Mouse (Mus musculus) stomach, embryonic 14.5 days (tissue): ENCODE measurements around the gene Nlrp4c. TPM values are rescaled to one million over a fixed set of nuclear protein-coding genes. Genes with fewer than 3 reads are reported as not detected.
A peak's percentile ranks its signal among the peaks of the same experiment; 100 is the strongest.
"Not testable (repeated sequence)": the region's sequence is repeated elsewhere in the genome, so short reads cannot be mapped to it uniquely, and the experiment has no call there.

Experiments
- ATAC-seq: fragments of 200-750 bp; cut with Nextera tagmentation; 2 replicates; pipeline ENCODE4 v1.8.0; 2017; ENCODE audit warnings: low read depth, moderate TSS enrichment; ENCODE audit not compliant: insufficient number of reproducible peaks, insufficient read depth, low FRiP score
- H3K27ac ChIP-seq: fragments of 300-500 bp; sonication (generic); 2 replicates; pipeline ENCODE4 v1.5.1; 2014; ENCODE audit warnings: mild to moderate bottlenecking, low read length, moderate library complexity, mixed read lengths
- H3K27me3 ChIP-seq: fragments of 300-500 bp; sonication (generic); 2 replicates; pipeline ENCODE4 v1.6.1; 2014; ENCODE audit warnings: low read length, control low read depth, mixed read lengths; ENCODE audit not compliant: control insufficient read depth, insufficient read depth
- H3K36me3 ChIP-seq: fragments of 300-500 bp; sonication (generic); 2 replicates; pipeline ENCODE4 v1.6.1; 2014; ENCODE audit warnings: mild to moderate bottlenecking, control low read depth, low read length, moderate library complexity, mixed read lengths; ENCODE audit not compliant: control insufficient read depth, insufficient read depth
- H3K4me1 ChIP-seq: fragments of 300-500 bp; sonication (generic); 2 replicates; pipeline ENCODE4 v1.6.1; 2014; ENCODE audit warnings: low read length, control low read depth, mixed read lengths; ENCODE audit not compliant: control insufficient read depth, insufficient read depth
- H3K4me2 ChIP-seq: fragments of 300-500 bp; sonication (generic); replicated peaks from 2 replicates; pipeline ENCODE4 v1.6.1; 2014; ENCODE audit warnings: low read depth, low read length, control low read depth
- H3K4me3 ChIP-seq: fragments of 300-500 bp; sonication (generic); 2 replicates; pipeline ENCODE4 v1.5.1; 2014; ENCODE audit warnings: low read depth, low read length, control low read depth
- H3K9ac ChIP-seq: fragments of 300-500 bp; sonication (generic); replicated peaks from 2 replicates; pipeline ENCODE4 v1.6.1; 2014; ENCODE audit warnings: low read depth, mild to moderate bottlenecking, control low read depth, low read length, moderate library complexity, mixed read lengths
- H3K9me3 ChIP-seq: fragments of 300-500 bp; sonication (generic); 2 replicates; pipeline ENCODE4 v1.6.1; 2016; ENCODE audit warnings: low read depth, low read length, control low read depth; ENCODE audit not compliant: control insufficient read depth
- WGBS: fragments of 180-500 bp; shearing (Covaris S2); extraction: QIAGEN DNeasy Blood & Tissue Kit; methylation state at CpG from one replicate; pipeline ENCODE4 v1.1.7; 2014; 5-methylcytosine and 5-hydroxymethylcytosine counted together
- polyA plus RNA-seq: library from polyadenylated mRNA; unstranded; fragments of >200 nt; fragmentation: Nextera tagmentation; extraction: Ambion mirVana; gene quantifications from 2 replicates; pipeline ENCODE4 v1.2.1, GENCODE M21; 2014

Gene Nlrp4c
- not detected in 2 replicates for polyA plus RNA-seq

- Histone ChIP-seq H3K4me3 (no peak within 1 kb of the TSS), H3K27me3 (no peaks in the 10 kb centered on the region), H3K36me3 (no peaks in the 10 kb centered on the region), H3K4me2 (no peak within 1 kb of the TSS), H3K27ac (no peak within 1 kb of the TSS), H3K9ac (no peak within 1 kb of the TSS), H3K4me1 (no peaks in the 10 kb centered on the region), H3K9me3 (no peaks in the 10 kb centered on the region)
- WGBS: 85% methylated on average over 11 of the region's 11 CpGs
- ATAC-seq: no peak
Observed at GRCm38 (mm10) chr7:6044861-6045260, at the start of gene Nlrp4c. Gene Nlrp4c (plus strand): TSS chr7:6045161.

- H3K4me1 ChIP-seq: no peaks in the 10 kb centered on the region
- H3K27me3 ChIP-seq: no peaks in the 10 kb centered on the region
- no peak within 1 kb of the TSS for H3K9ac ChIP-seq
- no peaks in the 10 kb centered on the region for H3K36me3 ChIP-seq
- H3K4me2 ChIP-seq: no peak within 1 kb of the TSS
- no peak within 1 kb of the TSS for H3K27ac ChIP-seq
- no peaks in the 10 kb centered on the region for H3K9me3 ChIP-seq
- no peak within 1 kb of the TSS for H3K4me3 ChIP-seq
- 89% methylated on average over 1 of the region's 1 CpGs for WGBS
- ATAC-seq: no peak
Observed at GRCm38 (mm10) chr7:6010910-6011309, 34.1 kb upstream of the Nlrp4c start, which contains the start of gene Vmn1r65. Gene Vmn1r65 (minus strand): TSS chr7:6011010.

GRCm38 (mm10) chr7:6119501-6119900 is 74.5 kb downstream of the Nlrp4c start:
- Histone ChIP-seq H3K9ac (no peak overlapping the region), H3K9me3 (no peaks in the 10 kb centered on the region), H3K4me1 (no peaks in the 10 kb centered on the region), H3K27me3 (no peaks in the 10 kb centered on the region), H3K4me3 (no peak overlapping the region), H3K27ac (no peak overlapping the region), H3K36me3 (no peaks in the 10 kb centered on the region), H3K4me2 (no peak overlapping the region)
- no peak for ATAC-seq
- 70% methylated on average over 3 of the region's 3 CpGs for WGBS

- H3K9ac ChIP-seq, H3K27me3 ChIP-seq, ATAC-seq, H3K4me2 ChIP-seq, H3K4me1 ChIP-seq, H3K9me3 ChIP-seq, H3K27ac ChIP-seq, H3K36me3 ChIP-seq, H3K4me3 ChIP-seq: not testable (repeated sequence)
- WGBS: 78% methylated on average over 2 of the region's 2 CpGs
Observed at GRCm38 (mm10) chr7:6120104-6120503, 75.1 kb downstream of the Nlrp4c start.

- not testable (repeated sequence) for H3K9ac ChIP-seq, H3K36me3 ChIP-seq, H3K9me3 ChIP-seq, H3K27ac ChIP-seq, H3K27me3 ChIP-seq, ATAC-seq, H3K4me3 ChIP-seq, H3K4me1 ChIP-seq, H3K4me2 ChIP-seq
- WGBS: 77% methylated on average over 1 of the region's 1 CpGs
Observed at GRCm38 (mm10) chr7:6121128-6121527, 76.2 kb downstream of the Nlrp4c start.

- Histone ChIP-seq H3K27ac (no peak overlapping the region), H3K9me3 (peaks cover 3% of the 10 kb centered on the region; the same call in 1 of the 2 replicates), H3K4me2 (no peak overlapping the region), H3K27me3 (no peaks in the 10 kb centered on the region), H3K9ac (no peak overlapping the region), H3K36me3 (peaks cover 3% of the 10 kb centered on the region), H3K4me3 (no peak overlapping the region), H3K4me1 (no peaks in the 10 kb centered on the region)
- 36% methylated on average over 7 of the region's 7 CpGs for WGBS
- peak; percentile 59 for ATAC-seq
Observed at GRCm38 (mm10) chr7:6126690-6127448, 81.9 kb downstream of the Nlrp4c start.

- no peak overlapping the region for H3K9ac ChIP-seq
- WGBS: 35% methylated on average over 4 of the region's 4 CpGs
- no peak for ATAC-seq
Observed at GRCm38 (mm10) chr7:6130346-6130745, 85.4 kb downstream of the Nlrp4c start.

GRCm38 (mm10) chr7:6132646-6133045 is 87.7 kb downstream of the Nlrp4c start:
- Histone ChIP-seq H3K9ac (no peak overlapping the region), H3K4me3 (no peak overlapping the region), H3K27me3 (no peaks in the 10 kb centered on the region), H3K27ac (no peak overlapping the region), H3K4me2 (no peak overlapping the region), H3K36me3 (peaks cover 19% of the 10 kb centered on the region), H3K4me1 (no peaks in the 10 kb centered on the region), H3K9me3 (peaks cover 14% of the 10 kb centered on the region; the same call in 1 of the 2 replicates)
- WGBS: 86% methylated on average over 30 of the region's 30 CpGs
- ATAC-seq: no peak

More at GRCm38 (mm10) chr7:6130346-6130745, 85.4 kb downstream of the Nlrp4c start:
- H3K4me3 ChIP-seq: no peak overlapping the region
- no peaks in the 10 kb centered on the region for H3K27me3 ChIP-seq
- H3K9me3 ChIP-seq: peaks cover 14% of the 10 kb centered on the region; the same call in 1 of the 2 replicates
- no peak overlapping the region for H3K27ac ChIP-seq
- no peaks in the 10 kb centered on the region for H3K4me1 ChIP-seq
- H3K36me3 ChIP-seq: peaks cover 19% of the 10 kb centered on the region
- H3K4me2 ChIP-seq: no peak overlapping the region
